Mouse (Mus musculus): ENCODE measurements at regions not wholly inside any gene's neighbourhood (a gene's known extent, or its start where the extent isn't known, plus 50 kb on each side); places are given as distances from the start of the nearest gene placed in this dataset.

DNA sequence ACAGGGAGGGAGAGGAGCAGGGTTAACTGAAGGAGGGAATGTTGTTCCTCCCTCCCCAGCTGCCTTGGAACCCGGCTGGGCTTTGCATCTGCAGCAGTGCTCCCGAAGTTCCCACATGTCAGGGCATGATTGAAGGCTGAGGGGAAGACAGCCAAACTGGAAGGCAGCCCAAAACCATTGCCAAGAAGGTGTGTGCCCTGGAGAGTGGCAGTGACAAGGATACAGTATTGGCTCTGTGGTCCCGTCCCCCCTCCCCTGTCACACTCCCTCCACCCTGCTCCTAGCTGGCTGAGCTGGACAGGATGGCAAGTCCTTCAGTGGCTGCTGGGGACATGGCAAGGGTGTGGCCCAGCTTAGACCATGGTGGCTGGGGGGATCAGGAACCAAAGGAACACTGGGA, 79.1 kb downstream of the Cyp26b1 start:
- no peak for DNase-seq (ENCODE audit: low spot score in 2 of 2)

DNA sequence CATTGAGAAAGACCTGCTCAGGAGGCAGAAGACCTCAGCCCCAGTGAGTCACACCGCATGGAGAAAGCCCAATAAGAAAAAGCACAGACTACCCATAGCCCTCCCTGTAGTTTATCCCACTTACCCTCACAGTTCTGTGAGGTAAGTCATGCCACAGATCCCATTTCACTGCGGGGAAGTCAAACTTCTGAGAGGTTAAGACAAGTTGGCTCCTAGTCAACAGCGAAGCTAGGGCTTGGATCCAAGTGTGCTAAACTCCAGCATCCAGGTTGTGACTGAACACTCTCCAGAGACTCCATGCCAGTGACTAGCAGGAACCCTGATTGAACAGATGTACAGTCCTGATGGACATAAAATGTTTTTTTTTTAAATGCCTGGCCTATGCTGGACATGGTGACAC, 85.1 kb downstream of the Cyp26b1 start:
- DNase-seq (ENCODE audit: low spot score in 2 of 2): no peak

DNA sequence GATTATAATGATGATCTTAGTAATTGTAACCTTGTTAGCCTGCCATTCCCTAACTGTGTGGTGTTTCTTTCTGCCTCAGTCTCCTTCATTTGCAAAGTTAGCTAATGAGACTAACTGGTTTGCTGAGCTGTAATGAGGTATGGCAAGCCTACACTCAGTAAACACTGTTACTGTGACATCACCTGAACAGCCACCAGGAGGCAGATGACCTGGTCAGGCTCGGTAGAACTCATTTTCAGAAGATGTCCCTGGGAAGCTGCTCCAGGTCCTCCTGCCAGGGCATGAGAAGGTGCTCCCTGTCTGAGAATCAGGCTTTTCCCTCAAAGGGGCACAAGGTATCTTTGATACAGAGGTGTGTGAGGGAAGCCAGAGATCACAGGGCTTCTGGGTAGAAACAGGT, 87.0 kb downstream of the Cyp26b1 start:
- no peak for DNase-seq (ENCODE audit: low spot score in 2 of 2)

DNA sequence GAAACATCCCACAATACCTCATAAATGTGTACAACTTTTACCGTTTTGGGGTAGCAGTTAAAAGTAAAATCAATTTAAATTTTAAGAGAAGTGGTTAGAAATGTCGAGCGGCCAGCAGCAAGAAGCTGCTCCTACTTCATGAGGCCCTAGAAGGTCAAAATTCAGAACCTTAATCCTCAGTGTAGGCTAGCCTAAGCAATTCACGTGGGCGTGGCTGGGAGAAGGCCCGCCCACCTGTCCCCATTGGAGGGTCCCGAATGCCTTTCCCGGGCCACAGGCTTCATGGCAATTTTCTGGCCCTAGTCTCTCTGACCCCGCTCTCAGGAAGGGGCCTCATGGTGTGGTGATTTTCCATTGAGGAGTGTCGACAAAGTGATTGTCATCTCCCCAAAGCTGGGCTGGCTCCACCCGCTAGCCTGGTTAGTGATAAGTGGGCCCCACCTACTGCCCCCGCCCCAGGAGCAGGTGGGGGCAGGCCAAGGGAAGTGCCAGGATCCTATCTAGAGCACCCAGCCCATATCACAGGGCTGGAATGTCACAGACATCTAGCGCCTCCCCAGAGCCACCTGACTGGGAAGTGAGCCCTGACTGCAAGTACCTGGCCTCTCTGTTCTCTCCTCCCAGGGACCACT, 93.3 kb downstream of the Cyp26b1 start:
- DNase-seq (ENCODE audit: low spot score in 2 of 2): no peak

DNA sequence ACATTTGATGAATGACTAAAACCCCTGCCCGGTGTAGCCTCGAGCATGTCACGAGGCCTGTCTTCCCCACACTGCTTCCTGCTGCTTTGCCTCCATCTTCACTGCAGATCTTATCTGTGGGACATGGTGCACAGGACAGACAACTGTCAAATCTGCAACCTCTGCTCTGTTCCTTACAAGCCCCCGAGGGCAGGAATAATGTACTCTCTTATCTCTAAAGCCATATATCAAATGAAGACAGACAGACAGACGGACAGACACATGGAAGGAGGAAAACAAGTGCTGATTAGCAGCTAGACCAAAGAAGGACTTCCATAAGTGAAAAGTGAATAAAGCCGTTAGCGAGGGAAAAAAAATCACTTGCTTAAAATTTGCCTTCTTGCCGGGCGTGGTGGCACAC, 95.6 kb downstream of the Cyp26b1 start:
- DNase-seq (ENCODE audit: low spot score in 2 of 2): no peak

DNA sequence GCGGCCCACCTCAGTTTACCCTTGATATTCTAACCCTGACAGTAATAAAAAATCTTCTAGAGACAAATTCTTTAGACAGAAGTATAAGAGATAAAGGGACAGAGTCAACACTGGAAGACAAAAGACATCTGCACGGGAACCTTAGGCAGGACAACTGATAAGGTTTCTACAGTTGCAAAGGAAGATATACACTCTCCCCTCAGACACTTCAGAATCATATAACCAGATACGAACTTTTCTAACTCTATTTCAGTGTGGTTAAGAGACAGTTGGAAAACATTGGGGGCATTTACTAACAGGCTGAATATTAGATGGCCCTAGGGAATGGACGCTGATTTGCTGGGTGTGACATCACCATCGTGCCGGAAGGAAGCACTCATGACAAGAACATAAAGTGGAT, 100.0 kb downstream of the Cyp26b1 start:
- DNase-seq (ENCODE audit: low spot score in 2 of 2): no peak

DNA sequence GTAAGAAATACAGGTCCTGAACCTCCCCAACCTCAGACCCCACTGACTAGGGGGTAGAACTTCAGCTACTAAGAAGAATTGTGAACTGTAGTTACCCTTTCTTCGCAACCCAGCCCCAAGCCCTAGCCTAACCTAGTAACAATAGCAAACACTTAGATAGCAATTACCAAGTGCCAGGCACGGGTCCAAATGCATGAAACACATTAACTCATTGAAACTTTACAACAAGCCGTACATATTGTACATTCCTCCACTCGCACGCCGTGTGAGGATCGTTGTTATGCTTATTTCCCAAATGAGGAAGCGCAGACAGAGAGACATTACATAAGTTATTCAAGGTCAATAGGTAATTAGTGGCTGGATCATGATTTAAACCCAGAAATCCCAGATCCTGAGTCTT, 100.5 kb downstream of the Cyp26b1 start:
- no peak for DNase-seq (ENCODE audit: low spot score in 2 of 2)

DNA sequence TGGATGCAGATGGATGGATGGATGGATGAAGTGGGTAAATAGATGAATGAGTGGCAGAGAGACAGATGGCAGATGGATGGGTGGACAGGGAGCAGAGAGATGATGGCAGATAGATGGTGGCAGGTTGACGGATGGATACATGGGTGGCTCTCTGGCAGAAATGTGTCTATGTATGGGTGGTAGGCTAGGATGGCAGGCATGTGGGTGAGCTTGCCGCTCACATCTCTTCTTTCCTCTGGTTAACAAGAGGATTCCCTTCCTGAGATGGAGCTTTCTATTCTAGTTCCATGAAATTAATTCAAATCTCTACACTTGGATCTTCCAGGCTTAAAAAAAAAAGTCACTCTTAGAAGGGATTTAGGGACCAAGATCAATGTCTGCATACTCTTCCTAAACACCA, 101.1 kb downstream of the Cyp26b1 start:
- peak in 1 of 2 experiments; percentile 6 for DNase-seq (ENCODE audit: low spot score in 2 of 2)

DNA sequence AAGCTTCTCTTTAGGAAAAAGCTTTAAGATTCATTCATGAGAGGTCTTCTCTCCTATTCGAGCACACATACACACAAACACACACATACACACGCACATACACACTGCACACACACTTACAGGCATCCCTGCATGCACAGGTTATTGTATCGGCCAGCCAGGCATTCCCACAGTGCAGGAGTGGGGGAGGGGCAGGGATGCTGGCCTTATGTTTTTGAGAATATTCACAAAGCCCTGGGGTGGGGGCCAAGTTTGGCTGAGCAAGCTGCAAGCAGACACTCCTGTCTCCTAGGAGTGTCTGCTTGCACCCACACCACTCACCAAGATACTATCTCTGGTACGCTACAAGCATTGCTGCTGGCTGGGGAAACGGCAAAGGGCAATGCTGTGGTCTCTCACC, 102.6 kb downstream of the Cyp26b1 start:
- DNase-seq (ENCODE audit: low spot score in 2 of 2): no peak

DNA sequence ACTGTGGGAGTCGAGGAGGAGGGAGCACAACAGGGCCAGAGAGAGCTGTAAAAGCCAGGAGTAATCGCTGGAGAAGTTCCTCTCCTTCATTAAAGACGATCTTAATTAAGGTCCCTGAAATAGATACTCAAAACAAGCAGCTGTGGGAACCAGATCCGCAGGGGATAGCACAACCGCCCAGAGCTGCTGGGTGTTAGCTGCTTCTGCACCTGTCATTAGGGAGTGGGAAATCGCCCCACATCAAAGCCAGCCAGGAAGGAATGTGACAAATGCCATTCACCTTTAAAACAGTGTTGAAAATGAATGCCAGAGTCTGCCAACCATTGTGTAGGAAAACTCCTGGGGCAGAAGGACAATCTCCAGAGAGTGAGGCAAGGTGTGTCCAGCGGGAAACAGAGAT, 112.5 kb downstream of the Cyp26b1 start:
- DNase-seq (ENCODE audit: low spot score in 2 of 2): no peak

DNA sequence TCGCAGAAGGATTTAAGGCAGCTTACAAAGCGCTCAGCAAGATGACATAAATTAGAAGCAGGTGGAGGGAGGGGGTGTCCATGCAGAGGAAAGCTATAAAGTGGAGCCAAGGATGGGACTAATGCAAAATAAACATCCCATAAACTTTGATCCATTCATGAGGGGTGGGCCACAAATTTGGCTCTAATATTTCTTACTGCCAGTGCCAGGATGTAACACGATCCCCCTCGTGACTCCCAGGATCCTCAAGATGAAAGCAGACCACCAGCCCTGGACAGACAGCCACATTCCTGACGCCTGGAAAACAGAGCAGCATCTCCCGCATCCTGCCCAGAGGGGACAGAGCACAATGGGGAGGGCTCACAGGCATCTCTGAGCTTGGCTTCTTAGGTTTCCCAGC, 116.6 kb downstream of the Cyp26b1 start:
- no peak for DNase-seq (ENCODE audit: low spot score in 2 of 2)

DNA sequence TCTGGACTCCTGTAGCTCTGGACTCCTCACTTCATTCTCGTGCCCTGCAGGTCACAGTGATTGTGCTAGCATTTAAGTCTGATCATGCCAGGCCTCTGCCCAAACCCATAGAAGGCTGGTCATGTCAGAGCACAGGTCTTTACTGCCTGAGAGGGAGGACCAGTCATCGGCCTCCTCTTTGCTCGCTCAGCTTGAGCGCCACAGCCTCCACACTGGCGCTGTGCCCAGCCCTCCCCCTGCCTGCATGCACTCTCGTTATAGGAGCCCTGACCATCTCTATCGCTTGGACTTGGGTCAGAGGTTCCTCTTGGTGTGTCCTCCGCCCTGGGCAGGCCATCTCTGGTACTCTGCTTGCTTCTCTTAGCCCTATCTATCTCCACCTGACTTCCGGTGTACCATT, 117.2 kb downstream of the Cyp26b1 start:
- peak; percentile 13 to 15 for DNase-seq (ENCODE audit: low spot score in 2 of 2)

DNA sequence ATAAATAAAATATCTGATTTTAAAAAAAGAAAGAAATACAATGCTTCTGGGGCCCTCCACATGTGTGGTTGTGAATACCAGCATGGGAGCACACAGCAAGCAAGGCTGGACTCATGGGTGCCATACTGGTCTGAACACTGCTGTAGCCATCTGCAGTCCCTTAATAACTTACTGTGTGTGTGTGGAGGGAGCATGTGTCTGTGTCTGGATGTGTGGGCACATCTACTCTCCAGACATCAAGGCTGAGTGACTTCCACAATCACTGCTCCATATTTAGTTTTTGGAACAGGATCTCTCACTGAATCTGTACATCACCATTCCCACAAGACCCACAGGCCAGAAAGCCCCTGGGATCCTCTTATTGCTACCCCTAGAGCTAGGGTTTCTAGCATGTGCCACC, 118.9 kb downstream of the Cyp26b1 start:
- peak in 1 of 2 experiments; percentile 9 for DNase-seq (ENCODE audit: low spot score in 2 of 2)

DNA sequence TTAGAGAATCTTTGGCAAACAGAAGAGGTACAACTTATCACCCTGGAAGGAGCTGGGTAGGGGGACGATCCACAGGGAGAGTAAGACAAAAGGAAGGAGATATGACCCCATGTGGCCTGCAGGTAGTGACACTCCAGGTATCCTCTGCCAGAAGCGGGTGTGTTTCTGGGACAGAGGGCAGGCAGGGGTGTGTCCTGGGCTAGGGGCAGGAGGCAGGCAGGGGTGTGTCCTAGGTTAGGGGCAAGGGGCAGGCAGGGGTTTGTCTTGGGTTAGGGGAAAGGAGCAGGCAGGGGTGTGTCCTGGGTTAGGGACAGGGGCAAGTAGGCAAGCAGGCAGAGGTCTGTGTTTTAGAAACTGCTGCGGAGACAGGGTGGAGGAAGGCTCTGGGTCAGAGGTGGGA, 120.5 kb downstream of the Cyp26b1 start:
- DNase-seq (ENCODE audit: low spot score in 2 of 2): no peak

DNA sequence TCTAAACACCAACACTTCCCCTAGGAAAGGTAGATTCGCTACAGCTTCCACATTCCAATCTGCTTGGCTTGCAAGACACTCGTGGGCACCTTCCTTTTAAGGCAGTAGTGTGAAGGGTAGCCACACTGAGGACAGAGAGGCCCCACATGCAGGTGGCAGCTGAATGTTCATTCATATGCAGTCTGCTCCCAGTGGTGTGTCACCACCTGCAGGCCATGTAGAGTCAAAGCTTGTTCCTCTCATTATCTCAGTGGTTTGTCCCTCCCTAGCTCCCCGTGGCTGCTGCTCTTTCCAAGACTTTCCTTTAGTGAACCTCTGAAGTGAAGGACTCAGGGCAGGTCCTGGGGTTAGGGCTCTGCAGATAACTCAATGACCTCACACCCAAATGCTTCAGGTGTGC, 121.4 kb downstream of the Cyp26b1 start:
- DNase-seq (ENCODE audit: low spot score in 2 of 2): no peak

DNA sequence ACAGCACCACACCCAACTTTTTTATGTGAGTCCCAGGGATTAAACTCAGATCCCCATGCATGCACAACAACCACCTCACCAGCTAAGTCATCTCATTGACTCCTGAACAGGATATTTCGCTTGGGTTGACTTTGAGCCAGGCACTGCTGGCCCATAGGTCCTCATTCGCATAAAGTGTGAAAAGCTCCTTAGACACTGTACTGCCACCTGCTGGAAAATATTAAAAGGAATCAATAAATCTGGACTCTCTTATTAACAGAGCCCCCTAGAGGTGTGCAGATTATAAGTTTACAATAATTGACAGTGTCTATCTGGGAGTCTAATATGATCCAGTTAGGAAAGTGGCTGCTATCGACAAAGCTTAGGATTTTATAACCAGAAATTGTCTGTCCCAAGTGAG, 126.4 kb downstream of the Cyp26b1 start:
- DNase-seq (ENCODE audit: low spot score in 2 of 2): no peak

DNA sequence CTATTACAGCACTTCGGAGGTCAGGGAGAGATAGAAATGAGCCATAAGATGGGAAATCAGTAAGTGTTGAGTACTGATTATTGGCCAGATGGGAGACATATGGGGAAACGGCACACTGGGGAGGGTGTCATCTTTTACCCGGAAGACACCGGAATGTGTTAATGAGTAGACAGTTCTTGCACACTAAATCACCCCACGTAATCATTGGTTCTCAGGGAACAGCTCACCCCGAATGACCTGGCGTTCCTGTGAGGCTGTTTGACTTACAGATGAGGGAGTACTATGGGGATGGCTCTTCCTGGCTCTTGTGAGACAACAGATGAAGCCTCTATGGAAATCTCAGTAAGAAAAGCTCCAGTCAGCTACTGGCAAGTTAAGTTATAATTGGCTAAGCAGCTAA, 127.5 kb downstream of the Cyp26b1 start:
- peak; percentile 39 to 58 for DNase-seq (ENCODE audit: low spot score in 2 of 2)

DNA sequence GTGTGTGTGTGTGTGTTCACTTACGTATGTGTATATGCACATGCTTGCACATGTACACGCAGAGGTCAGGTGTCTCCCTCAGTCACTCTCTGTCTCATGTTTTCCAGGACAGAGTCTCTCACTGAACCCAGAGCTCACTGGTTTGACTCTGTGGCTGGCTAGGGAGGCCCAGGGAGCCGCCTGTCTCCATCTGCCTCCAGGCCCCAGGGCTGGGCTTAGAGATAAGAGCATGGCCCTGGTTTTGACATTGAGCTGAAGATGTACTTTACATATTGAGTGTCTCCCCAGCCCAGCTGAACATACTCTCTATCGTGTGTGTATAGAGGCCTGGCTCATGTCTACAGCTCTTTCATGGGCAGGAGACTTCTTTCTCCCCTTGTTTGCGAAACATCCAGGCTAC, 128.1 kb downstream of the Cyp26b1 start:
- DNase-seq (ENCODE audit: low spot score in 2 of 2): no peak

DNA sequence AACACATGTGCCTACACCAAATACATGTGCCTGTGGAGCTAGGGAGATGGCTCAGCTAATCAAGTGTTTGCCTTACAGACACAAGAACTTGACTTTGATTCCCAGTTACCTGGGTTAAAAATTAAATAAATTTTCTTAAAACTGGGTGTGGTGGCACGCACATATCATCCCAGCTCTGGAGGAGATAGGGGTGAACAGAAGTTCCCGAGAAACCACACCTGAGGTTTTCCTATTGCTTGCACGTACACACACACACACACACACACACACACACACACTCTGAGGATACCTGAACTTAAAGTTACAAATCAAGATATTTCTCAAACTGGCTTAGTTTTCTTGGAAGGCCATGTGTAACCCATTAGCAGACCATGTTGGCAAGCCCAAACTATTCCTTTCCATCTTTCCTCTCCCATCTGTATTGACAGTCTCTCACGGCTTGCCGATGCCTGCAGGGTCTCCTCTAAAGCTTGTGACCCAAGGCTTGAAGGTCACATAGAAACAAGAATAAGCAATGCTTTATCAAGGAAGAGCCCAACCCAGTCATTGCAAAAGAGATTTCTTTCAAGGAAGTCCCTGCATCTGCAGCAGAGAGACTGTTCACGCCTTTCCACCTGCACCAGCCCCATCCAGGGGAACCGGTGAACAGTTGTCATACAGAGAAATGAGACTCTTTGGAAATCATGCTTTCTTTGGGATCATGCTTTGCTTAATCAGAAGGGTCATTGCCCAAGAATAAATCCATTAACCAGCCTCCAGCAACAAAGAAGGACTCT, 129.9 kb downstream of the Cyp26b1 start:
- DNase-seq (ENCODE audit: low spot score in 2 of 2): no peak

DNA sequence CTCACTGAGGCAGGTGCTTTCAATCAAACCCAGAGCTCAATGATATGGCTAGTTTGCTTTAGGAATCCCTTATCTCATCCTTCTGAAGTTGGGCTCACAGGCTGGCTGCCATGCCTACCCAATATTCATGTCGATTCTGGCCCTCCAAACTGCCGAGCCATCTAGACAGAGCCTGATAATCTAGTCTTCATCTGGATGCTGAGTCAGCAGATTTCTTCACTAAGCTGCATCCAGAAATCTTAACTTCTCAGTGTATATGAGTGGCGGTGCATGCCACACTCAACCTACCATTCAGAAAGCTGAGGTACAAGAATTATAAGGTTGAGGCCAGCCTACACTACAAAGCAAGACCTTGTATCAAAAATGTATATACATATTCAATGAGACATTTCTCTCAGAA, 136.9 kb downstream of the Cyp26b1 start:
- DNase-seq (ENCODE audit: low spot score in 2 of 2): no peak

DNA sequence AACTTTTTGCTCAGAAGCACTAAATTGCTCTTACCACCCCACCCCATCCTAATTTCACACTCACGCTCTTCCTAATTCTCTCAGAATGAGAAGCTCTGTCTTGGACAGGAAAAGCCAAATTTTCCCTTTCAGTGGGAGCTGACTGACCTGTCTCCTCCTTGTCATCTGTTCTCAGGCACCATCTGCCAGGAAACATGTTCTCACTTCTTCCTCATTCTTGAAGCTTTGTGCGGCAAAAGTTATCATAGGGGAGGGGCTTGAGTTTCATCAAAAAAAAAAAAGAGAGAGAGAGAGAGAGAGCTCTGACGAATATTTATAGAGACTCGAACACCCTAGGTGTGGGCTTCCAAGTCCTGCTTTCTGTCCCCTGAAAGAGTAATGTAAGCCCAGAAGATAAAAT, 148.6 kb downstream of the Cyp26b1 start:
- peak in 1 of 2 experiments; percentile 35 for DNase-seq (ENCODE audit: low spot score in 2 of 2)

DNA sequence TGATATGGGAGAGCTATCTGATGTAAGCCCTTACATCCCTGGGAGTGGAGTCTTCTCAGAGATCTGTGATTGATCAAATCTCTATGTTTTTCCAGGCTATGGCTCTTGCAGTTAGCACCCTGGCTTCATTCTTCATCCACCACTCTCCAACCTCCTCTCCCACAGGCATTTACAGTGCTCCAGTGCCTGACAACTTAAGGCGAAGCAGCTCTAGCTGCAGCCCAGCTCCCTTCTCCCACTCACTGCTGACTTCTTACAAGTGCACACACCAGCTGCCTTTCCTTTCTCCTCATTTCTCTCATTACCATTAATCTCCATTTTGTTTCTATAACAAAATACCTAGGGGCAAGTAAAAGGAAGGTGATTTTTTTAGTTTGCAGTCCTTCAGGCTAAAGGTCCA, 151.0 kb downstream of the Cyp26b1 start:
- DNase-seq (ENCODE audit: low spot score in 2 of 2): peak in 1 of 2 experiments; percentile 50

DNA sequence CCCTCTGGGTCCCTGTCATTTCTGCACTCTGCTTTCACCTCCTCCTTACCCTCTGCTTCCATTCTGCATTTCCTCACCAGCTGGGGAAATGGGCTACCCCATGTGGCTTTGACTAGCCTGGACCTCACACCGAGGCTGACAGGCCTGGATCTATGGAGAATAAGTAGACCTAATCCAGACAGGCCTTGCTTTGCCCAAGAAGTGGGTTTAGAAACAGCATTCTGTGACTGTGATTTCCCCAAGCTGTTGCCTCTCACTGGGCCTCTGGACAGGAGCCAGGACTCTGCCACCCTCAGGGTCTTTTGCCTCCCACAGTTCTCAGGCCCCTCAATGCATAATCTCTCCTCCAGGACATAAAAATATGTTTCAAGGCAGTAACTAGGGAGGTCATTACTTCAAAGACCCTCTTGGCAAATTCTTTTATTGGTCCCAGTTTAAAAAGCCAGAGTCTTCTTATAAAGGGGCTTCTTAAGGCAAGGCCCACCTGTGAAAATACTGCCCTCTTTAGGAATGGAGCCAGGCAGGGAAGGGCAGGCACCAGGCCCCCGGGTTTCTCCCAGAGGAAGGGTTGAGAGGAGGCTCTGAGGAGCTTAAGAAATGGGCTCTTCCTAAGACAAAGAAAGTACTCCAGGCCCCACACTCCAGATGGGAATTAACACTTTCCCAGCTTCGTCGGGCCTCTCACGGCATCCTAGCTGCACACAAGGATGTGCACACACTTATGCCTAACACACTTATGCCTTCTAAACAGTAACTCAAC, 151.8 kb downstream of the Cyp26b1 start:
- no peak for DNase-seq (ENCODE audit: low spot score in 2 of 2)

All from frontal cortex, postnatal 36 days (tissue).